Mouse (Mus musculus) ES-E14 (cell line): ENCODE data around the gene Trmo. TPM values are rescaled to one million over a fixed set of nuclear protein-coding genes. Genes with fewer than 3 reads are reported as not detected.

ENCODE experiments used
- DNase-seq: peaks from one replicate; pipeline ENCODE4 v3.0.0-alpha.2; 2013; ENCODE audit warnings: low read depth, low spot score
- H3K27ac ChIP-seq: 2 replicates; pipeline ENCODE4 v1.5.1; 2012; ENCODE audit warnings: low read depth, mild to moderate bottlenecking, low read length, moderate library complexity, mixed read lengths; ENCODE audit not compliant: poor library complexity, insufficient read depth, severe bottlenecking
- H3K36me3 ChIP-seq: 2 replicates; pipeline ENCODE4 v1.6.1; 2012; ENCODE audit warnings: mild to moderate bottlenecking, low read length, moderate library complexity, mixed read lengths; ENCODE audit not compliant: control insufficient read depth, poor library complexity, insufficient read depth, severe bottlenecking
- H3K4me1 ChIP-seq, 2 experiments: fragments of 150-350 bp in 1 of 2; sonication (generic) in 1 of 2; 2 replicates each; pipeline ENCODE4 v1.6.1; 2012; ENCODE audit warnings: low read length in 2 of 2, mild to moderate bottlenecking in 1 of 2, mixed read lengths in 1 of 2; ENCODE audit not compliant: control insufficient read depth in 2 of 2, insufficient read depth in 2 of 2, poor library complexity in 1 of 2
- H3K4me3 ChIP-seq, 2 experiments: fragments of 150-350 bp in 1 of 2; sonication (generic) in 1 of 2; 2 replicates each; pipeline ENCODE4 v1.5.1; 2012; ENCODE audit warnings: low read length in 2 of 2, low read depth in 1 of 2, mild to moderate bottlenecking in 1 of 2, mixed read lengths in 1 of 2; ENCODE audit not compliant: insufficient read depth in 1 of 2, poor library complexity in 1 of 2, severe bottlenecking in 1 of 2
- H3K9ac ChIP-seq: 2 replicates; pipeline ENCODE4 v1.6.1; 2012; ENCODE audit warnings: low read depth, mild to moderate bottlenecking, low read length, mixed read lengths; ENCODE audit not compliant: poor library complexity, insufficient read depth, severe bottlenecking
- H3K9me3 ChIP-seq: fragments of 150-350 bp; sonication (generic); 2 replicates; pipeline ENCODE4 v1.6.1; 2012; ENCODE audit warnings: low read depth, mild to moderate bottlenecking, low read length; ENCODE audit not compliant: control insufficient read depth, insufficient read depth
- CHD2 ChIP-seq: IDR thresholded peaks from 2 replicates; pipeline ENCODE4 v1.6.1; 2014; ENCODE audit warnings: mild to moderate bottlenecking, low read depth, low read length, inconsistent platforms
- HCFC1 ChIP-seq: IDR thresholded peaks from 2 replicates; pipeline ENCODE4 v1.6.1; 2012; ENCODE audit warnings: low read length, inconsistent platforms, borderline replicate concordance; ENCODE audit not compliant: insufficient read depth
- MAFK ChIP-seq: IDR thresholded peaks from 2 replicates; pipeline ENCODE4 v1.6.1; 2014; ENCODE audit warnings: mild to moderate bottlenecking, low read depth, low read length, inconsistent platforms; ENCODE audit not compliant: insufficient read depth
- ZC3H11A ChIP-seq: IDR thresholded peaks from 2 replicates; pipeline ENCODE4 v1.6.1; 2012; ENCODE audit warnings: low read depth, mild to moderate bottlenecking, inconsistent platforms, low read length, borderline replicate concordance
- ZNF384 ChIP-seq: IDR thresholded peaks from 2 replicates; pipeline ENCODE4 v1.6.1; 2012; ENCODE audit warnings: low read depth, low read length, inconsistent platforms
- in situ Hi-C, 2 experiments: fragments of 600-800 bp; cut with MboI; formaldehyde crosslinking; loops; one replicate each; pipeline ENCODE4 v1.15.1; 2025; ENCODE audit warnings: low sequenced_read_pairs in 2 of 2, inconsistent platforms in 1 of 2; ENCODE audit not compliant: unreplicated experiment in 2 of 2
- total RNA-seq: library from RNA; depleted of rRNA; stranded (reverse); fragments of 300-350 nt; gene quantifications from 2 replicates; pipeline ENCODE4 v1.2.3, GENCODE M21; 2012

Trmo gene
- total RNA-seq, 1 experiment = 18.8 TPM

- Histone ChIP-seq H3K9ac (no peak overlapping the region), H3K9me3 (no peaks in the 10 kb centered on the region), H3K4me3 (no peak overlapping the region), H3K27ac (no peak overlapping the region), H3K36me3 (no peaks in the 10 kb centered on the region), H3K4me1 (peaks cover 0 to 2% of the 10 kb centered on the region in 2 experiments; a peak in 1 of 4 replicates)
- in situ Hi-C loops = no loop called here
- TF ChIP-seq MAFK (no peak), HCFC1 (no peak), ZNF384 (no peak)
- DNase-seq = no peak
Measured at GRCm38 (mm10) chr4:46410677-46411076, 21.4 kb upstream of the Trmo start.

- Histone ChIP-seq H3K9me3 (no peaks in the 10 kb centered on the region), H3K4me1 (peaks cover 0 to 2% of the 10 kb centered on the region in 2 experiments; a peak in 1 of 4 replicates), H3K4me3 (no peak overlapping the region), H3K27ac (no peak overlapping the region), H3K36me3 (no peaks in the 10 kb centered on the region), H3K9ac (no peak overlapping the region)
- in situ Hi-C loops = no loop called here
- no peak for DNase-seq
- TF ChIP-seq ZNF384 = no peak
- no peak for TF ChIP-seq MAFK
- TF ChIP-seq ZC3H11A = no peak
- no peak for TF ChIP-seq CHD2
- no peak for TF ChIP-seq HCFC1
Measured at GRCm38 (mm10) chr4:46406966-46407703, 17.9 kb upstream of the Trmo start.

DNA sequence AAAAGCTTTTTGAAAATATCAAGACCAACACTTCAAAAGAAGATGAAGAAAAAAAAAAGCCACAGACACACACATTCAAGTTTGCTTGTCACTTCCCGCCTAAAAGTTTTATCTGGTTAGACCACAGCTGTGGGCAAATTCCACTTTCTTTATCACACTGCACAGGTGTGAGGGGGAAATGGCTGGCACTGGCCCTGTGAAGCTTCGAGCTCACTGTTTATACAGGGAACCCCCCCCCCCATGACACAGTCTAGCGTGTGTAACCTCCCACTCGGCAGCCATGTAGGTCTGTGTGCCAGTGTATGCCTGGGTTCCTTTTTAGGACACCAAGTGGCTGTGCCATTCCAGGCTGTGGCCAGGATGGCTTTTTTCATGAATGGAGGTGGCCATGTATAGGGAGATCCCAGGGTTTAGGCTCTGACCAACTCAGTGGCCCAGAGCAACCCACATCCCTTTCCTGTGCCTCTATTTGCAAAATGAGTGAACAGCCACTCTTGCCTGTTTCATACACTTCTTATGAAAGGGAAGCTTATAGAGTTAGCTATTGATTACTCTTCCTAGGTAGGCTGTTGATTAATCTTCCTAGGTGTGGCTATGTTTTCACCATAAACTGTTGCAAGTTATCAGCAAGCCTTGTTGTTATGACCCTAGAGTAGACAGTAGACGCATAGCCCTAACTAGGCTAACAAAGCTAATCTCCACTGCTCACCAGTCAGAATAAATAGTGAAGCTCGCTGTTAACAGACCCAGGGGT is 15.0 kb upstream of the Trmo start:
- H3K4me3 ChIP-seq = no peak overlapping the region
- H3K9ac ChIP-seq = no peak overlapping the region
- no peaks in the 10 kb centered on the region for H3K9me3 ChIP-seq
- in situ Hi-C loops = no loop called here
- no peak overlapping the region for H3K27ac ChIP-seq
- DNase-seq = no peak
- no peaks in the 10 kb centered on the region for H3K36me3 ChIP-seq
- H3K4me1 ChIP-seq = peaks cover 0 to 2% of the 10 kb centered on the region in 2 experiments; a peak in 1 of 4 replicates
- no peak for TF ChIP-seq HCFC1
- TF ChIP-seq ZC3H11A = no peak
- TF ChIP-seq MAFK = no peak
- no peak for TF ChIP-seq CHD2
- no peak for TF ChIP-seq ZNF384

GRCm38 (mm10) chr4:46398839-46399238 is 9.6 kb upstream of the Trmo start:
- TF ChIP-seq ZC3H11A (no peak), ZNF384 (no peak), HCFC1 (no peak), CHD2 (no peak), MAFK (no peak)
- H3K9me3 ChIP-seq = no peaks in the 10 kb centered on the region
- no peak overlapping the region for H3K4me3 ChIP-seq
- no peak overlapping the region for H3K27ac ChIP-seq
- H3K4me1 ChIP-seq = no peaks in the 10 kb centered on the region
- no peak for DNase-seq
- in situ Hi-C loops = no loop called here
- H3K36me3 ChIP-seq = no peaks in the 10 kb centered on the region
- no peak overlapping the region for H3K9ac ChIP-seq
